Mouse (Mus musculus): ENCODE results near the gene Spta1.

Spta1 gene

DNA sequence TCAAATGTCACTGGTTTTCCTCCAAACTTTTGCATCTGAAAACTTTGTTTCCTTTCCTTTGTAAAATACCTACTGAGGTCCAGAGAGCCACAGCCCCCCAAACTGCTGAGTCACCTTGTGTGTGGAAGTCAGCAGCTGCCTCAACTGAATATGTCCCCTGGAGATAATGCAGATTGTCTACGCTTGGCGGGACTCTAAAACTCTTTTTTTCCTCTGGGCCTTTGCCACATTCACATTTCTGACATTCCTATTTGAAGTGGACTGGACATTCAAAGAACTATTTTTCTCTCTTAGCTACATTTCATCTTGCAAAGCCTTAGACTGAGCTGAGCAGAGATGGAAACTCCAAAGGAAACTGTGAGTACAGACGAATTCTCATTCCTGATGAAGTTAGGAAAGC, at the start of gene Spta1:
Spta1 (plus strand) TSS at position 172 of the 400 bp plus-strand sequence.
- no peak for DNase-seq

DNA sequence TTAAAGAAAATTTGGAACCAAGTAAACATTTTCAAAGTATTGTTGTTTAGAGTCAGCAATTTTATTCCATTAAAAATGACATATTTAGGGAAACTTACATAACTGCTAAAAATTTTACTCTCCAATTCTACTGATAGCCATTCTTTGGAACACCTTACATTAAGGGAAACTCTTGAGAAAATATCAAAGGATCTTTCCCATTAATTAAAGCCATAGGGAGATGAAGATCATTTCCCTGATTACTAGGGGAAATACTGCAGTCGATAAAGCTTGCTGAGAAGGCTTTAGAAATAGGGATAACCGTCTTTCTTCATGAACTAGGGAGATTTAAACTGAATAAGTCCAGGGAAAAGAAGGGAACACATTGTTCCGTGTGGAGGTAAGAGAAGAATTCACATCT, 41.4 kb upstream of the Spta1 start, which contains the start of gene Olfr424:
Olfr424 (plus strand) TSS at position 301 of the 400 bp plus-strand sequence.
- no peak for DNase-seq

DNA sequence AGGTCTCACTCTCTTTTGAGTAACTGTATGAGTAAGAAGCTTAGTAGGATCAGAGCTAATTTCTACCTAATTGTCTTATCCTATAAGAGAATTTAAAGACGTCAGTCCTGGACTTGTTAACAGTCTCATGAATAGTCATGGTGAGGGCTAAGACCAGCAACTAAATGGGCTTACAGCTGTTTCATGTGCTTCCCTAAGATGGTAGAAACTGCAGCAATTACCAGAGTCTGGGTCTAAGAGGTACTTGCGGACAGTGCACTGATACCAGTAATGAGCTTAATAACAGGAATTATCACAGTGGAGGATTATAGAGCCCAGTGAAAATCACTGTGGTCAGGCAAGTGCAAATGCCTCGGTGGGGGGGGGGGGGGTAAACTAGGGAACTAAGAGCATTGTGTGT, 40.6 kb upstream of the Spta1 start:
- no peak for DNase-seq

DNA sequence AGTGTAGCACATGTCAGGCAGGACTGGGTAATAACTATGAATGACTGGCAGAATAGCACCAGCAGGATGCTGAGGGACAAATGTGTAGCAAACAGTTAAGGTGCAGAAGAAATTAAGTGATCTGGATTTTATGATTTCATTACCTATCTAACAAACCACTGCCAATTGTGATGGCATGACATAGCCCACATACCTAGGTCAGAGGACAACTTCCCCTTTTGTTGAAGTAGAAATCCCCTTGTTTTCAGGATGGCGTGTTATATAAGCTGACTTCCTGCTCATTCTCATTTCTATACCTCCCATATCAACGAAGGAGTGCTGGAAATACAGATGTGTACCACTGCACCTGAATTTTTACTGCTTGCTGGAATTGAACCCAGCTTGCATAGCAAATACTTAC, 31.2 kb upstream of the Spta1 start:
- no peak for DNase-seq

DNA sequence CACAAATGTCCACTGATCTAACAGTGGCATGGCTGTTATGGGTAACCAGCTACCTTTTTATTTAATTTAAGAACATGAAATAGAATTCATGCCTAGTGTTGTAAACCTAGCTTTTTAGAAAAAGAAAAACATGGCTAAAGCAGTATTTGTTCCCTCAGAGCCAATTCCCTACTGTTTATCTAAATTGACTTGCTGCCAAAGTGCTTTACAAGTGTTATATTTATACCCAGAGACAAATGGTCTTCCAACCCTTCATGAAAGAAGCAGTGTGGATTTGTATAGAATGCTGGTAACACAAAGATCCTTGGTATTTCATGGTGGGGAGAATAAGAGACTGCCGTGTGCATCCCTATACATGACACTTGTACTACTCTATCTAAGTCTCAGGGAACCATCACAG, 25.9 kb upstream of the Spta1 start:
- no peak for DNase-seq

DNA sequence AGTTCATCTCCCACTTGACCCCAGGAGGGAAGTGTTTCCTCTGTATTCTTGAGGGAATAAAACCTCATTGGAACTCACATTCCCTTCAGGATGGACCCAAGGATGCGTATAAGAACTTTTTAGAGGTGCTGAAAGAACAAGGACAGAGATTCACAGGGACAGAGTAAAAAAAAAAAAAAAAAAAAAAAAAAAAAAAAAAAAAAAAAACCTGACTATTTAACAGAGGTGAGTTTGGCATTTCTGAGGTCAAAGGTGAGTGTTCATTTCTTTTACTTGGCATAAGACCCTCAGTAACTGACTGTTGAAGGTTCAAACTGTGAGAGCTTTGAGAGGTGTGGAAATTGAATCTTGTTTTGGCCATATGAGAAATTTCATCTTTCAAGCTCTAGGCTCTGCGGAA, 23.3 kb upstream of the Spta1 start:
- no peak for DNase-seq

DNA sequence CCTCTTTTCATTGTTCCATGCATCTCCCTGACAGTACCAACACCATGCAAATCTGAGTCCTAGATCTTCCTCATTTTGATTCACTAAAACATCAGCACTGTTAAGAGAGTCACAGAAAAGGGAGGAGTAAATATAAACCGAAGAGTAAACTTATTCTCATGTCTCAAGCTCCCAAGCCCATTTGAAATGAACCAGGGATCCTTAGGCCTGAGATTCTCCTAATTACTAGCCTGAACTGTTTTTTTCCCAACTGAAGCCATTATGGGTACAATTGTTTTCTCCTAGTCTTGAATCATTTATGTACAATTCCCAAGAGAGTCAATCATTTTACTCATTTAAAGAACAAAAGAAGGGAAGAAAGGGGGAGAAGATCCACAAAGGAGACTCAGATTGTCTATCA, 17.2 kb upstream of the Spta1 start, which contains the start of gene Olfr420:
Olfr420 (plus strand) TSS at position 301 of the 400 bp plus-strand sequence.
- DNase-seq = no peak

DNA sequence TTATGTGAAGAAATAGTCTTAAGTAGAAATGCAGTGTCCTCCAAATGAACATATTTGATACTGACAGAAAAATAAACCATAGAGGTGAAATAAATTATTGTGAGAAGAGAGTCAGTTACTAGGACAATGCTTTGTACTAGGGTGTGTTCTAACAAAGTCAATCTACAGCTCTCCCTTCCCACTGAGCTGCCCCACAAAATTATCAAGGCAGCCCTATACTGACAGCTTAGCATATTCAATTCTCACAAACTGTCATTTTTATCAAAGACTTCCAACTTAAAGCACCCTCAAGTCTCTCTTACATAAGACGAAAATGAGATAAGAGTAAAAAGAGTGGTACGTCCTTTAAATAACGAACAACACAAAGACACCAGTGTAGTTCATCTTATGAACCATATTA, 15.0 kb upstream of the Spta1 start:
- no peak for DNase-seq

DNA sequence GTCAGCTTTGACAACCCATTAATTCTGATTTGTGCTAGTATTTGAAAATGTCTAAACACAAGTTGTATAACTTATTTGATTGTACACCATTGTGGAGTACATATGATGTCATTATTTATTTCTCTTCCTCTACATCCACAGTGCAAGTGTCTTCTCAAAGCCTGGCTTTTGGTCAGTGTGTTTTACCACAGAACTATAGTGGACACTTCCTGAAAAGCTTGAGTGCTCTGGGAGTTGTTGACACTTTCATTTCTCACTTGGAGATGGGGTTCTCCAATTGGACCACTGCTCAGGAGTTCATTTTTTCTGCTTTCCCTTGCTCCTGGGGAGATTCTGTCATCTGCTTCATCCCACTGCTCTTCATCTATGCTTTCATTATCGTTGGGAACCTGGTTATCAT, 14.1 kb upstream of the Spta1 start:
- no peak for DNase-seq

DNA sequence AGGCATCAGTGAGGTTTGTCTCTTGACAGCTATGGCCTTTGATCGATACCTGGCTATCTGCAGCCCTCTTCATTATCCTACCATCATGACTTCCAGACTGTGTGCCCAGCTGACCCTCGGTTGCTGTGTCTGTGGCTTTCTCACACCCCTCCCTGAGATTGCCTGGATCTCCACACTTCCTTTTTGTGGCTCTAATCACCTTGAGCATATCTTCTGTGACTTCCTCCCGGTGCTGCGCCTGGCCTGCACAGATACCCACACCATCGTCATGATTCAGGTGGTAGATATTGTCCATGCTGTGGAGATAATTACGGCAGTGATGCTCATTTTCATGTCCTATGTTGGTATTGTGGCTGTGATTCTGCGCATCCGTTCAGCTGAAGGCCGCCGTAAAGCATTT, 13.5 kb upstream of the Spta1 start:
- no peak for DNase-seq

DNA sequence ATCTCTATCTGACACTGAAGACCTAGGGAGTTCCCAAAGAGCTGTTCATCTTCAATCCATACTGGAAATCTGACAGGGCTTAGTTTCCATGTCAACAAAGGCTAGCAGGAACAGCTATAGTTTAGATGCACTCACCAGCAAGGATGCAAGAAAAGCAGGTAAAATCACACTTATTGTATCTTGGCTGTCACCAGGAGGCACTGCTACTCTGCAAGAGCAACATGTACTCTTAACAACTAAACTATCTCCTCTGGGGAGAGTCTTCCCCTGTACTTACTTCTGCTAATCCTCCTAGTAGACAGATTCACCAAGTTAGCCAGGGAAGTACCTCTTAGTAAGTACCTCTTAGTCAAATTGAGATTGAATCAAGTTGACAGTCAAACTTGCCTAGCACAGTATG, 3.6 kb upstream of the Spta1 start:
- no peak for DNase-seq

DNA sequence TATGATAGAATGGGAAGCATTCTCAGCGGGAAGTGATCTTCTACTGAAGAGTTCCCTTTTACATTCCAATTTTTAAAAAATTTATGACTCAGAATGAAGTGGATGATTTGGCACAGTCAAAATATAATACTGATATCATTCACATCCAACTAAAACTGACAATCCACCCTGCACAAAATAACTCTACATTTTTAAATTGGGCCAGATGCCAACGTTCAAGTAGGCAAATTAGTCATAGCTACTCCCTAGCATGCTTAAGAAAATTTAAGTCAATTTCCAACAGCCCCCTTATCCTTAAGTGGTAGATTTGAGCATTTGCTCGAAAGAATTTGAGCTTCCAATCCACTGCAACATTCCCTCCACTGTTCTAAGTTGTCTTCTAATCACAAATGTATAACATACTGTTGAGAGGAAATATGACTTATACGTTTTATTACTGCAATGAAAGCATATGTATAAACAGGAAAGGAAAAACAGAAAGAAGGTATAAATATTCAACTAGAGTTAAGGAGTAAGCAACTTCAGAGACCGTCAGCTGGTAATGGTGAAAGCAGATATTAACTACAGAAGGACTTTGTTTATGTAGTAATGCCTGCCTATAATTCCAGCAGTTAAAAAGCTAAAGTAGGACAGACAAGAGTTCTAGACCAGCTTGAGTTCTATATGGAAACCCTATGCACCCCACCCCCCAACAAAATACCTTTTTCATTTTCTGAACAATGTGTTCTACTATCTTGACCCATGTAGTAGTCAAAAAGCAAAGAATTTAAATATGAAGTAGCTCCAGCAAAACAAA, 1.7 kb upstream of the Spta1 start:
- no peak for DNase-seq

DNA sequence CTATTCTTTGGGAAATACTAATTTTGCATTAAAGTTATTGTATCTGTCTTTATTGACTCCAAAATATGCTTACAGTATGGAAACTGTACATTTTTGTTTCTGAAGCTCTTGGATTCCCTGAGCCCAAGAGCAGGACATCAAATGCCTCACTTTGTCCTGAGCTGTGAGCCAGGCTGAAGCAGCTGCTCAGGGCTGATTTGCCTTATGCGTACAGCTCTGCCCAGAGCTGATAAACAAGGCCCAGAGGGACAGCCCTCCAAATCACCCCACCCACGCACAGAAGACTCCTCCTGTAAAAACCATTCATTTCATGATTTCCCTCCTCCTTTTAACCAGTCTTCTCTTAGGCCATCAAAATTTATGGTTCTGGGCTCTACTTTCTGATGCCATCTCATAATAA, 1.0 kb upstream of the Spta1 start:
- no peak for DNase-seq

DNA sequence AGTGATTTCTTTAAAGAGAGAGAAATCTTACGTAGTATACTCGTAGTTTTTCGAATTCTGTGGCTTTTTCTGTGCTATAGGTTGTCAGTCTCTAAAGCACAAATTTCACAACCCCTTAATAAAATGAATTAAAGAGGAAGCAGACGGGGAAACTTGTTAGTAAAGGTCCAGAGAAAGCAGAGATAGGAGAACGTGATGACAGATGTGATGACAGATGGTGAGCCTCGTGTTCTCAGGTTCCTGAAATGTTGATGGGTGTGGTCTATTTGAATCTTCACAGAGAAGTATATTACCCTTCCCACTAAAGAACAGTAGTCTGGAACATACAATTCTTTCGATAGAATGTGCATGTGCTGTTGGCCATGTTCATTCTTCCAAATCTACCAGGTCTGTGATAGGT, 32.1 kb downstream of the Spta1 start:
- no peak for DNase-seq

DNA sequence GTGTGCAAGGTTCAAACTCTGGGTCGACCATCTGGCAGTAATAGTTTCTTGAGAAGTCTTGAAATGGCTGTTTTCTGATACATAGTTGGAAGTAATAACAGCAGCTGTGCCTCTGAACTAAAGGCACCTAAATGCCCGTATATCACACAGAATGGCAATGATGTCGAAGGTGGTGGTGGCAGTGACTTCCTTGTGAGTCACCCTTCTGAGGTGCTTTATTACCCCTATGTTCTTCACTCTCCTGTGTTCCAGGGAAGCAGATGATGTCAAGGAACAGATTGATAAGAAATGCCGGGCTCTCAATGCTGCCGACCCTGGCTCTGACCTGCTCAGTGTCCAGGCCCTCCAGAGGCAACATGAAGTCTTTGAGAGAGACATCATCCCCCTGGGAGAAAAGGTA, 39.7 kb downstream of the Spta1 start:
- DNase-seq = no peak

DNA sequence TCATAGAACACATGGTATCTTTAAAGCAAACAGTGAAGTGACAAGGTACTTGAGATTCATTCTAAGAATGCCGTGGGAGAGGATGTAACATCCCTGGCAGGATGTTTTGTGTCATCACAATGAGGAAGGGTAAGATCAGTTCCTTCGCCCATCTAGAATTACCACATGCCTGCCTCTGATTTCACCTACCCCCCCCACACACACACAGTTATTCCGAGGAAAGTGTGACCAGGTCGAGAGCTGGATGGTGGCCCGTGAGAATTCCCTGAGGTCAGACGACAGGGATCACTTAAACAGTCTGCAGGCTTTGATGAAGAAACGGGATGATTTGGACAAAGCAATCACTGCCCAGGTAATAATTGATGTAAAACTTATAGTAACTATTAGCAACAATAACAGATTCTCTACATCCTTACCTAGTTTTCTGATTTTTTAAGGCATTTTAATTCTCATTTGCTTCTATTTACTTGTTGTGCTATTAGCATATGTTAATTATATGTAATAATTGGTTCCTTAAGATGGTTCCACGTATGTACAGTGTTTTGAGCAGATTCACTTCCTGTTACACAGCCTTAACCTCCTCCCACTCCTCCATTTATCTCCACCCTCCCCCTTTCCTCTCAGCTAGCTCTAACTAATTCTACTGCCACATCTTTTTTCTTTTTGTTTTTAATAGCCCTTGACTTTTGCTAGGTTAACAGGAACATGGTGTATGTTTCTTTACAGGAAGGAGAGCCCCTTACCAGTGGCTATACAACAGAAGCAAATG, 42.9 kb downstream of the Spta1 start:
- DNase-seq = no peak

DNA sequence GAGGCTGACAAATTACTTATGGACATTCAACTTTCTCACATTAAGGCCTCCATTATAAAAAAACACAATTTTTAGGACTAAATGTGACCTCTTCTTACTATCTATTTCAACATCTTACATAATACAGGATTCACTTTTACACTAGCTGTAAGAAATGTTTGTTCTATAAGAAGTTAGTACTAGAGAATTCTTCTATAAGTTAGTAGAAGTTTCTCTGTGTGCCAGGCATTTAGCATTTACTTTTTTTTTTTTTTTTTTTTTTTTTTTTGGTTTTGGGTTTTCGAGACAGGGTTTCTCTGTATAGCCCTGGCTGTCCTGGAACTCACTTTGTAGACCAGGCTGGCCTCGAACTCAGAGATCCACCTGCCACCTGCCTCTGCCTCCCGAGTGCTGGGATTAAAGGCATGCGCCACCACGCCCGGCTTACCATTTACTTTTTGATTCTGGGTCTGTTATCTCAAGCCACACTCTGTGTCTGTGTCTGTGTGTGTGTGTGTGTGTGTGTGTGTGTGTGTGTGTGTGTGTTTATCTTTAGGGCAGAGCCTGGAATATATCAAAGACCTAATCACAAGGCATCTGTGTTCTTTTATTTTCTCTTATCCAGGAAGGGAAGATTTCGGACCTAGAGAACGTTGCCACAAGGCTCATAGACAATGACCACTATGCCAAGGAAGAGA, 44.1 kb downstream of the Spta1 start:
- DNase-seq = no peak

DNA sequence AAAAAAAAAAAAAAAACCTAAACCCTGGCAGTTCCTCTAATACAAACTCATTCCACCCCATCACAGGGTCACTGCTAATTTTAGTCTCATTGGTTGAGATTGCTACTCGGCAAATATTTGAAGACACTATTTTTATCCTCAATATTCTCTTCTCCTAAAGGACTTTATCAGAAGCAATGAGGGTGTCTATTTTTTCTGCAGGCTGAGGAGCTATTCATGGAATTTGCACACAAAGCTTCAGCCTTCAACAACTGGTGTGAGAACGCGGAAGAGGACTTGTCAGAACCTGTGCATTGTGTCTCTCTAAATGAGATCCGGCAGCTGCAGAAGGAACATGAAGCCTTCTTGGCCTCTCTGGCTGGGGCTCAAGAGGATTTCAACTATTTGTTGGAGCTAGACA, 67.3 kb downstream of the Spta1 start:
- DNase-seq = no peak

DNA sequence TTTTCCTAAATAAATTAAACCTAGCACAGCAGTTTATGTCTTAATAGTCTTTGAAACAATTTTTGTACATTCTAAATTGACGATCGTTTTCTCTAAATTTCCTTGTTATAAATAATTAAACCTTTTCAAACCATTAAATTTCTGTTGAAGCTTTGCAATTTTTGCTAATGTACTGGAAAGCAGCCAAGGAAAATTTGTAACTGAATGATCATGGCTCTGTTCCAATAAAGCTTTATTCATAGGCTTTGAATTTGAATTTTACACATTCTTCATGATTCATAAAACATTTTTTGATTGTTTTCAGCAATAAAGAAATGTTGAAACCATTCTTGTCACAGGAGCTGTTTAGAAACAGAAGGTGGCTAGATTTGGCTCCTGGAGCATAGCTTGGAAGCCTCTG, 72.0 kb downstream of the Spta1 start:
- no peak for DNase-seq

DNA sequence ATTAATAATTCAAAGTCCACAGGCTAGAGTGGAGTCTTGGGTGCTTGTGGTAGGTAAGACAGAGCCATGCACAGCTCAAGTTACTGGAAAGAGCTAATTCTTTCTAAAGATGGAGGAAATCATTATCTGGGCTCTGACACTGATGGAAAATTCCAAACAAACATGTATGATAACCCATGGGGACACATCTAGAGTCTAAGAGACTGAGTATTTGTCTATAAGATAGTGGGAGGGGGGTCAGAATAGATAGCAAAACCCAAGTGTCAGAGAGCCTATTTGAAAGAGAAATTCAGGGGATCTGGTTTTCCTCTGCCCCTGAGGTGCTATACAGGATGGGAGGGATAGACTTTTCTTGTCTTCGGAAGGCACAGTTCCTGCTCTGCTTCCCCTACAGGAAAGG, 73.5 kb downstream of the Spta1 start:
- DNase-seq = no peak

DNA sequence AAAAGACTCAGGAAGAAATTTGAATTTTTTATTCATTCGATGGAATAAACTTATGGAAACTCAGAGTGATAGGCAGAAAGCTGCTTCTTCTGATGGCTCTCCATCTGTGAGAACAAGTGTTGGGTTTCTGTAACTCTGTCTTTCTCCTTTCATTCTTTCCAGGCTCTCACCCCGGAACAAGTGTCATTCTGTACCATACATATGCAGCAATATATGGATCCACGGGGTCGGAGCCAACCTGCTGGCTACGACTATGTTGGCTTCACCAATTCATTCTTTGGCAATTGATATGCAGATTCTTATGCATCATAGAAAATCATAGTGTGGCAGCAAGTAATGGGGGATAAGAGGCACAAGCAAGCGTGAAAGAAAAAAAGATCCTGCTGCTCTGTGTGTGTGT, 74.6 kb downstream of the Spta1 start:
- no peak for DNase-seq

DNA sequence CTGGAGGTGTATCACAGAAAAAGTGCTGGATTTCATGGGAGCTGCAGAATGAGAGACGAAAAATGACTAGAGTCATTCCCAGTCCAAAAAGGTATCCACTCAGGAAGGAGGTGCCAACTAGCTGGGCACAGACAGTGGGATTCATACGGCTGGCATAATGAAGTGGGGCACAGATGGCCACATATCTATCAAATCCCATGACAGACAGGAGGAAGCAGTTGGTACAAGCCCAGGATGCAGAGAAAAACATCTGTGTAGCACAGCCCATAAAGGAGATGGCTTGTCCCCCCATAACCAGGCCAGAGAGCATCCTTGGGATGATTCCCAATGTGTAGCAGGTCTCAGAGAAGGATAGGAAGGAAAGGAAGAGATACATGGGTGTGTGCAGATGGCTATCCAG, 77.8 kb downstream of the Spta1 start:
- DNase-seq = peak; percentile 45 to 50

DNA sequence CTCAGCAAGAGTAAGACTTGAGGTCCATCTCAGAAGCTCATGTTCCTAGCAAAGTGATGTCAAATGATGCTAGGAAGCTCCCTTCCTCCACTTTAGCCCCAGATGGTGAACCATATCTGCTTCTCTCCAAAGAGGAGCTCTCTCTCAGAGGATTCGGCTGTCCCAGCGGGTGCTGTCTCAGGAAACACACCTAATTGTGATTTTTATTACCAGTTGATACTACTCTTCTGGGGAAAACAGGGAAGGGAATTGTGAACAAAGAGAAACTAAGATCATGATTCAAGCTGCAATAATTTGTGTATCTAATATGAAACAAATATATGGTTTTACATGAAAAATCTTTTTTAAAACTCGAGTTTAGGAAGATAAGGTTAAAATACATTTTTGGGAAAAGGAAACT, 79.4 kb downstream of the Spta1 start, which contains the start of gene Olfr419:
Olfr419 (minus strand) TSS at position 101 of the 400 bp plus-strand sequence.
- DNase-seq = no peak

DNA sequence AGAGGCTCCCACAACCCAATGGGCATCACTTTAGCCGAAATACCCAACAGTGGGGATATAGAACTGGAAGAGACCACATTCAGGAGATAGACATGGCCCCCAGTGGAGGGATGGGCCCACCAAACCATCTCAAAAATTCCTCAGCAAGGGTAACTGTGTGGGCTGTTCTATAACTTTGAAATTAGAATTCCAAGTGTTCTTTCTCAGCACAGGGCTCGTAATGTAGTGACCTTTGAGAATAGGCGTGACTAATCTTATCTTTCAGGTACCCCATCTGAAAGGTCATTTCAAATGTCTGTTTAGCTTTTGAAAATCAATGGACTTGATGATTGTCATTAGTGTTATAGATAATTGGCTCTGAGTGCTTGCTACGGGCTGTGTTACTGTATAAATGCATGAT, 95.2 kb downstream of the Spta1 start:
- no peak for DNase-seq
